Mouse (Mus musculus) cerebellum, adult 2 months (tissue): ENCODE measurements at regions not wholly inside any gene's neighbourhood (a gene's known extent, or its start where the extent isn't known, plus 50 kb on each side); places are given as distances from the start of the nearest gene placed in this dataset.

Experiments used
- CTCF ChIP-seq: fragments of 200-500 bp; IDR thresholded peaks from 2 replicates; pipeline ENCODE4 v1.5.1; 2011; ENCODE audit warnings: low read depth, mild to moderate bottlenecking, control low read depth, low read length, moderate library complexity, borderline replicate concordance; ENCODE audit not compliant: insufficient read depth
- POLR2A ChIP-seq: fragments of 200-500 bp; IDR thresholded peaks from 2 replicates; pipeline ENCODE4 v1.6.1; 2011; ENCODE audit warnings: low read length, control low read depth, borderline replicate concordance; ENCODE audit not compliant: insufficient read depth

GRCm38 (mm10) chr17:63798381-63798780 lies 64.5 kb upstream of the Fer start:
- TF ChIP-seq CTCF (no peak), POLR2A (no peak)
